Mouse (Mus musculus): ENCODE results near the gene Lrrc25. TPM values are rescaled to one million over a fixed set of nuclear protein-coding genes. Genes with fewer than 3 reads are reported as not detected.

Lrrc25 gene
- polyA plus RNA-seq, 2 experiments = 3.2 to 3.5 TPM

- Histone ChIP-seq H3K4me1 (ENCODE audit: control insufficient read depth, insufficient read depth, low read length) (peaks cover 9% of the 10 kb centered on the region), H3K27ac (replicated peaks; ENCODE audit: low read depth, low read length) (peak within 1 kb of the TSS; percentile 70), H3K9ac (ENCODE audit: low read depth, low read length, severe bottlenecking) (peak within 1 kb of the TSS; percentile 83), H3K4me2 (replicated peaks; ENCODE audit: low read depth, low read length, severe bottlenecking) (peak within 1 kb of the TSS; percentile 95), H3K27me3 (ENCODE audit: control insufficient read depth, insufficient read depth, low read length) (no peaks in the 10 kb centered on the region), H3K9me3 (ENCODE audit: control insufficient read depth, low read length) (no peaks in the 10 kb centered on the region), H3K4me3 (replicated peaks; ENCODE audit: low read length) (peak within 1 kb of the TSS; percentile 80), H3K36me3 (ENCODE audit: control insufficient read depth, insufficient read depth, low read length) (peaks cover 15% of the 10 kb centered on the region)
- peak; percentile 32; the same call in 1 of the 2 replicates for ATAC-seq (ENCODE audit: low FRiP score, low read depth)
- 4% methylated on average over 14 of the region's 14 CpGs for WGBS
- DNase-seq (ENCODE audit: low spot score) = peak; percentile 45
- no peak for TF ChIP-seq POLR2A (IDR thresholded peaks at IDR 0.05; ENCODE audit: borderline replicate concordance, extremely low read depth, insufficient read depth, insufficient read length)
Observed at GRCm38 (mm10) chr8:70660273-70660725, 44.3 kb downstream of the Lrrc25 start, which contains the start of gene Pgpep1. Gene Pgpep1 (minus strand): TSS chr8:70660388.

- WGBS = 70% methylated on average over 4 of the region's 4 CpGs
Observed at GRCm38 (mm10) chr8:70663691-70664090, 47.7 kb downstream of the Lrrc25 start.

GRCm38 (mm10) chr8:70664631-70665030 is 48.7 kb downstream of the Lrrc25 start:
- no peak for TF ChIP-seq POLR2A (IDR thresholded peaks at IDR 0.05; ENCODE audit: borderline replicate concordance, extremely low read depth, insufficient read depth, insufficient read length)
- DNase-seq (ENCODE audit: low spot score) (no peak), ATAC-seq (ENCODE audit: low FRiP score, low read depth) (no peak)
- Histone ChIP-seq H3K9me3 (ENCODE audit: control insufficient read depth, low read length) (no peaks in the 10 kb centered on the region), H3K4me3 (replicated peaks; ENCODE audit: low read length) (no peak overlapping the region), H3K27ac (replicated peaks; ENCODE audit: low read depth, low read length) (no peak overlapping the region), H3K4me2 (replicated peaks; ENCODE audit: low read depth, low read length, severe bottlenecking) (no peak overlapping the region), H3K27me3 (ENCODE audit: control insufficient read depth, insufficient read depth, low read length) (no peaks in the 10 kb centered on the region), H3K4me1 (ENCODE audit: control insufficient read depth, insufficient read depth, low read length) (0 out of 2 replicates have a peak, but pooled peaks cover 3% of the 10 kb centered on the region), H3K9ac (ENCODE audit: low read depth, low read length, severe bottlenecking) (no peak overlapping the region), H3K36me3 (ENCODE audit: control insufficient read depth, insufficient read depth, low read length) (no peaks in the 10 kb centered on the region)
- 76% methylated on average over 3 of the region's 3 CpGs for whole genome bisulfite sequencing

More at GRCm38 (mm10) chr8:70663691-70664090, 47.7 kb downstream of the Lrrc25 start:
- Histone ChIP-seq H3K9ac (ENCODE audit: low read depth, low read length, severe bottlenecking) (no peak overlapping the region), H3K4me3 (replicated peaks; ENCODE audit: low read length) (no peak overlapping the region), H3K4me2 (replicated peaks; ENCODE audit: low read depth, low read length, severe bottlenecking) (no peak overlapping the region), H3K9me3 (ENCODE audit: control insufficient read depth, low read length) (no peaks in the 10 kb centered on the region), H3K27me3 (ENCODE audit: control insufficient read depth, insufficient read depth, low read length) (no peaks in the 10 kb centered on the region), H3K36me3 (ENCODE audit: control insufficient read depth, insufficient read depth, low read length) (no peaks in the 10 kb centered on the region), H3K4me1 (ENCODE audit: control insufficient read depth, insufficient read depth, low read length) (peaks cover 5% of the 10 kb centered on the region), H3K27ac (replicated peaks; ENCODE audit: low read depth, low read length) (no peak overlapping the region)
- DNase-seq (ENCODE audit: low spot score) = no peak
- TF ChIP-seq POLR2A (IDR thresholded peaks at IDR 0.05; ENCODE audit: borderline replicate concordance, extremely low read depth, insufficient read depth, insufficient read length) = no peak
- no peak for ATAC-seq (ENCODE audit: low FRiP score, low read depth)

- no peak overlapping the region for H3K27ac ChIP-seq (replicated peaks; ENCODE audit: low read depth, low read length)
- no peak overlapping the region for H3K4me3 ChIP-seq (replicated peaks; ENCODE audit: low read length)
- no peak for TF ChIP-seq POLR2A (IDR thresholded peaks at IDR 0.05; ENCODE audit: borderline replicate concordance, extremely low read depth, insufficient read depth, insufficient read length)
- H3K4me1 ChIP-seq (ENCODE audit: control insufficient read depth, insufficient read depth, low read length) = no peaks in the 10 kb centered on the region
- WGBS = 76% methylated on average over 2 of the region's 2 CpGs
- H3K27me3 ChIP-seq (ENCODE audit: control insufficient read depth, insufficient read depth, low read length) = no peaks in the 10 kb centered on the region
- no peak overlapping the region for H3K9ac ChIP-seq (ENCODE audit: low read depth, low read length, severe bottlenecking)
- no peak overlapping the region for H3K4me2 ChIP-seq (replicated peaks; ENCODE audit: low read depth, low read length, severe bottlenecking)
- no peak for ATAC-seq (ENCODE audit: low FRiP score, low read depth)
- H3K9me3 ChIP-seq (ENCODE audit: control insufficient read depth, low read length) = no peaks in the 10 kb centered on the region
- H3K36me3 ChIP-seq (ENCODE audit: control insufficient read depth, insufficient read depth, low read length) = no peaks in the 10 kb centered on the region
- DNase-seq (ENCODE audit: low spot score) = no peak
Observed at GRCm38 (mm10) chr8:70665599-70665998, 49.6 kb downstream of the Lrrc25 start.

GRCm38 (mm10) chr8:70667071-70667470 is 51.1 kb downstream of the Lrrc25 start:
- Histone ChIP-seq H3K4me3 (replicated peaks; ENCODE audit: low read length) (no peak overlapping the region), H3K9ac (ENCODE audit: low read depth, low read length, severe bottlenecking) (no peak overlapping the region), H3K27ac (replicated peaks; ENCODE audit: low read depth, low read length) (no peak overlapping the region), H3K4me1 (ENCODE audit: control insufficient read depth, insufficient read depth, low read length) (no peaks in the 10 kb centered on the region), H3K27me3 (ENCODE audit: control insufficient read depth, insufficient read depth, low read length) (no peaks in the 10 kb centered on the region), H3K36me3 (ENCODE audit: control insufficient read depth, insufficient read depth, low read length) (no peaks in the 10 kb centered on the region), H3K9me3 (ENCODE audit: control insufficient read depth, low read length) (no peaks in the 10 kb centered on the region), H3K4me2 (replicated peaks; ENCODE audit: low read depth, low read length, severe bottlenecking) (no peak overlapping the region)
- DNase-seq (ENCODE audit: low spot score) = no peak
- no peak for TF ChIP-seq POLR2A (IDR thresholded peaks at IDR 0.05; ENCODE audit: borderline replicate concordance, extremely low read depth, insufficient read depth, insufficient read length)
- ATAC-seq (ENCODE audit: low FRiP score, low read depth) = no peak
- 74% methylated on average over 5 of the region's 5 CpGs for WGBS

Other genes starting within 250 kb of the Lrrc25 start
- gene Comp, start 242.6 kb upstream of the Lrrc25 start, polyA plus RNA-seq (2012; rRNA removed) = 136 and 173 TPM in 2 replicates
- gene Comp, start 242.6 kb upstream of the Lrrc25 start, polyA plus RNA-seq (2014; fragmentation: Nextera tagmentation; extraction: Ambion mirVana) = 36.7 and 46.3 TPM in 2 replicates
- 37.8 and 58.5 TPM in 2 replicates for gene Crtc1, start 176.6 kb upstream of the Lrrc25 start, polyA plus RNA-seq (2012; rRNA removed)
- gene Crtc1, start 176.6 kb upstream of the Lrrc25 start, polyA plus RNA-seq (2014; fragmentation: Nextera tagmentation; extraction: Ambion mirVana) = 26.3 and 31.1 TPM in 2 replicates
- gene Klhl26, start 139.2 kb upstream of the Lrrc25 start, polyA plus RNA-seq (2012; rRNA removed) = 48.7 and 72.6 TPM in 2 replicates
- gene Klhl26, start 139.2 kb upstream of the Lrrc25 start, polyA plus RNA-seq (2014; fragmentation: Nextera tagmentation; extraction: Ambion mirVana) = 24.2 and 28.6 TPM in 2 replicates
- gene Tmem59l, start 128.8 kb upstream of the Lrrc25 start, polyA plus RNA-seq (2012; rRNA removed) = 13.1 and 17.7 TPM in 2 replicates
- 15.7 and 17.5 TPM in 2 replicates for gene Tmem59l, start 128.8 kb upstream of the Lrrc25 start, polyA plus RNA-seq (2014; fragmentation: Nextera tagmentation; extraction: Ambion mirVana)
- gene Crlf1, start 123.0 kb upstream of the Lrrc25 start, polyA plus RNA-seq (2012; rRNA removed) = 98.9 and 127 TPM in 2 replicates
- 91.5 and 103 TPM in 2 replicates for gene Crlf1, start 123.0 kb upstream of the Lrrc25 start, polyA plus RNA-seq (2014; fragmentation: Nextera tagmentation; extraction: Ambion mirVana)
- 154 and 175 TPM in 2 replicates for gene Rex1bd, start 109.4 kb upstream of the Lrrc25 start, polyA plus RNA-seq (2012; rRNA removed)
- gene Rex1bd, start 109.4 kb upstream of the Lrrc25 start, polyA plus RNA-seq (2014; fragmentation: Nextera tagmentation; extraction: Ambion mirVana) = 152 and 156 TPM in 2 replicates
- 1,215 and 1,844 TPM in 2 replicates for gene Uba52, start 105.4 kb upstream of the Lrrc25 start, polyA plus RNA-seq (2012; rRNA removed)
- 1,031 and 1,113 TPM in 2 replicates for gene Uba52, start 105.4 kb upstream of the Lrrc25 start, polyA plus RNA-seq (2014; fragmentation: Nextera tagmentation; extraction: Ambion mirVana)
- gene Fkbp8, start 88.4 kb upstream of the Lrrc25 start, polyA plus RNA-seq (2012; rRNA removed) = 363 and 431 TPM in 2 replicates
- gene Fkbp8, start 88.4 kb upstream of the Lrrc25 start, polyA plus RNA-seq (2014; fragmentation: Nextera tagmentation; extraction: Ambion mirVana) = 219 and 248 TPM in 2 replicates
- 52.5 and 61.0 TPM in 2 replicates for gene Kxd1, start 88.2 kb upstream of the Lrrc25 start, polyA plus RNA-seq (2012; rRNA removed)
- 60.3 and 61.7 TPM in 2 replicates for gene Kxd1, start 88.2 kb upstream of the Lrrc25 start, polyA plus RNA-seq (2014; fragmentation: Nextera tagmentation; extraction: Ambion mirVana)
- gene Ell, start 76.7 kb upstream of the Lrrc25 start, polyA plus RNA-seq (2012; rRNA removed) = 30.3 and 35.3 TPM in 2 replicates
- 20.2 and 22.4 TPM in 2 replicates for gene Ell, start 76.7 kb upstream of the Lrrc25 start, polyA plus RNA-seq (2014; fragmentation: Nextera tagmentation; extraction: Ambion mirVana)
- gene Isyna1, start 21.8 kb upstream of the Lrrc25 start, polyA plus RNA-seq (2012; rRNA removed) = 213 and 279 TPM in 2 replicates
- 94.4 and 103 TPM in 2 replicates for gene Isyna1, start 21.8 kb upstream of the Lrrc25 start, polyA plus RNA-seq (2014; fragmentation: Nextera tagmentation; extraction: Ambion mirVana)
- 163 and 236 TPM in 2 replicates for gene Ssbp4, start 7.3 kb upstream of the Lrrc25 start, polyA plus RNA-seq (2012; rRNA removed)
- gene Ssbp4, start 7.3 kb upstream of the Lrrc25 start, polyA plus RNA-seq (2014; fragmentation: Nextera tagmentation; extraction: Ambion mirVana) = 151 and 171 TPM in 2 replicates
- gene Gdf15, start 16.3 kb downstream of the Lrrc25 start, polyA plus RNA-seq (2012; rRNA removed) = 0.15 and 0.47 TPM in 2 replicates
- 0.18 TPM in 1 of 2 replicates, not detected in the other for gene Gdf15, start 16.3 kb downstream of the Lrrc25 start, polyA plus RNA-seq (2014; fragmentation: Nextera tagmentation; extraction: Ambion mirVana)
- 47.6 and 59.8 TPM in 2 replicates for gene Pgpep1, start 44.2 kb downstream of the Lrrc25 start, polyA plus RNA-seq (2012; rRNA removed)
- gene Pgpep1, start 44.2 kb downstream of the Lrrc25 start, polyA plus RNA-seq (2014; fragmentation: Nextera tagmentation; extraction: Ambion mirVana) = 64.1 and 68.7 TPM in 2 replicates
- 172 and 182 TPM in 2 replicates for gene Lsm4, start 57.1 kb downstream of the Lrrc25 start, polyA plus RNA-seq (2012; rRNA removed)
- gene Lsm4, start 57.1 kb downstream of the Lrrc25 start, polyA plus RNA-seq (2014; fragmentation: Nextera tagmentation; extraction: Ambion mirVana) = 247 and 256 TPM in 2 replicates
- 218 and 287 TPM in 2 replicates for gene Jund, start 82.8 kb downstream of the Lrrc25 start, polyA plus RNA-seq (2012; rRNA removed)
- 115 and 119 TPM in 2 replicates for gene Jund, start 82.8 kb downstream of the Lrrc25 start, polyA plus RNA-seq (2014; fragmentation: Nextera tagmentation; extraction: Ambion mirVana)
- gene Iqcn, start 87.3 kb downstream of the Lrrc25 start, polyA plus RNA-seq (2012; rRNA removed) = 0.04 and 0.08 TPM in 2 replicates
- gene Iqcn, start 87.3 kb downstream of the Lrrc25 start, polyA plus RNA-seq (2014; fragmentation: Nextera tagmentation; extraction: Ambion mirVana) = 0.10 TPM in 1 of 2 replicates, not detected in the other
- gene Gm3336, start 102.4 kb downstream of the Lrrc25 start, polyA plus RNA-seq (2012; rRNA removed) = not detected in 2 replicates
- not detected in 2 replicates for gene Gm3336, start 102.4 kb downstream of the Lrrc25 start, polyA plus RNA-seq (2014; fragmentation: Nextera tagmentation; extraction: Ambion mirVana)
- gene Pde4c, start 107.6 kb downstream of the Lrrc25 start, polyA plus RNA-seq (2012; rRNA removed) = 0.38 TPM in 2 replicates
- gene Pde4c, start 107.6 kb downstream of the Lrrc25 start, polyA plus RNA-seq (2014; fragmentation: Nextera tagmentation; extraction: Ambion mirVana) = not detected in 2 replicates
- 27.2 and 36.6 TPM in 2 replicates for gene Rab3a, start 138.5 kb downstream of the Lrrc25 start, polyA plus RNA-seq (2012; rRNA removed)
- 19.8 and 20.1 TPM in 2 replicates for gene Rab3a, start 138.5 kb downstream of the Lrrc25 start, polyA plus RNA-seq (2014; fragmentation: Nextera tagmentation; extraction: Ambion mirVana)
- gene Mpv17l2, start 144.8 kb downstream of the Lrrc25 start, polyA plus RNA-seq (2012; rRNA removed) = 27.7 and 41.6 TPM in 2 replicates
- gene Mpv17l2, start 144.8 kb downstream of the Lrrc25 start, polyA plus RNA-seq (2014; fragmentation: Nextera tagmentation; extraction: Ambion mirVana) = 36.0 and 40.3 TPM in 2 replicates
- gene Pik3r2, start 160.6 kb downstream of the Lrrc25 start, polyA plus RNA-seq (2012; rRNA removed) = 111 and 137 TPM in 2 replicates
- 73.5 and 74.7 TPM in 2 replicates for gene Pik3r2, start 160.6 kb downstream of the Lrrc25 start, polyA plus RNA-seq (2014; fragmentation: Nextera tagmentation; extraction: Ambion mirVana)
- gene Mast3, start 188.9 kb downstream of the Lrrc25 start, polyA plus RNA-seq (2012; rRNA removed) = 37.2 and 57.8 TPM in 2 replicates
- gene Mast3, start 188.9 kb downstream of the Lrrc25 start, polyA plus RNA-seq (2014; fragmentation: Nextera tagmentation; extraction: Ambion mirVana) = 14.4 and 16.2 TPM in 2 replicates
- 0.04 and 0.13 TPM in 2 replicates for gene Il12rb1, start 192.3 kb downstream of the Lrrc25 start, polyA plus RNA-seq (2012; rRNA removed)
- gene Il12rb1, start 192.3 kb downstream of the Lrrc25 start, polyA plus RNA-seq (2014; fragmentation: Nextera tagmentation; extraction: Ambion mirVana) = 0.21 TPM in 1 of 2 replicates, not detected in the other
- gene Arrdc2, start 223.6 kb downstream of the Lrrc25 start, polyA plus RNA-seq (2012; rRNA removed) = 21.5 and 36.9 TPM in 2 replicates
- gene Arrdc2, start 223.6 kb downstream of the Lrrc25 start, polyA plus RNA-seq (2014; fragmentation: Nextera tagmentation; extraction: Ambion mirVana) = 6.1 and 8.6 TPM in 2 replicates
- gene Kcnn1, start 247.1 kb downstream of the Lrrc25 start, polyA plus RNA-seq (2012; rRNA removed) = 9.1 and 11.2 TPM in 2 replicates
- 2.5 and 3.0 TPM in 2 replicates for gene Kcnn1, start 247.1 kb downstream of the Lrrc25 start, polyA plus RNA-seq (2014; fragmentation: Nextera tagmentation; extraction: Ambion mirVana)

Data from limb, embryonic 14.5 days (tissue).